Mouse (Mus musculus) frontal cortex, postnatal 14 days (tissue): ENCODE data around the gene Repin1.

Experiments
- DNase-seq, 2 experiments: peaks; one replicate each; pipeline ENCODE4 v3.0.0; 2022; ENCODE audit warnings: low spot score in 2 of 2

Gene Repin1

GRCm38 (mm10) chr6:48623460-48623859, 29.8 kb downstream of the Repin1 start:
- DNase-seq, result no peak

GRCm38 (mm10) chr6:48626464-48626863, 32.8 kb downstream of the Repin1 start, which contains the start of gene AI854703:
TSS of gene AI854703 (plus strand) at chr6:48626764.
- DNase-seq, result no peak

GRCm38 (mm10) chr6:48626984-48627383, 33.3 kb downstream of the Repin1 start:
- peak; percentile 39 to 49 for DNase-seq

- no peak for DNase-seq
Observed at GRCm38 (mm10) chr6:48627511-48627924, 33.8 kb downstream of the Repin1 start.

- no peak for DNase-seq
Observed at GRCm38 (mm10) chr6:48628377-48628776, 34.7 kb downstream of the Repin1 start.

GRCm38 (mm10) chr6:48628808-48629660, 35.4 kb downstream of the Repin1 start:
- DNase-seq, result peak in 1 of 2 experiments; percentile 37

- no peak for DNase-seq
Observed at GRCm38 (mm10) chr6:48629661-48630034, 36.0 kb downstream of the Repin1 start.

- no peak for DNase-seq
Observed at GRCm38 (mm10) chr6:48630831-48631230, 37.1 kb downstream of the Repin1 start.

GRCm38 (mm10) chr6:48635105-48635504, 41.4 kb downstream of the Repin1 start:
- no peak for DNase-seq

GRCm38 (mm10) chr6:48636515-48636914, 42.8 kb downstream of the Repin1 start:
- no peak for DNase-seq

GRCm38 (mm10) chr6:48637811-48638500, 44.3 kb downstream of the Repin1 start:
- DNase-seq, result no peak

- no peak for DNase-seq
Observed at GRCm38 (mm10) chr6:48638553-48638952, 44.9 kb downstream of the Repin1 start.

GRCm38 (mm10) chr6:48641391-48641790, 47.7 kb downstream of the Repin1 start:
- no peak for DNase-seq

- DNase-seq, result no peak
Observed at GRCm38 (mm10) chr6:48642764-48643292, 49.1 kb downstream of the Repin1 start.

- DNase-seq, result peak in 1 of 2 experiments; percentile 58
Observed at GRCm38 (mm10) chr6:48645660-48646308, 52.1 kb downstream of the Repin1 start.

- no peak for DNase-seq
Observed at GRCm38 (mm10) chr6:48646309-48646690, 52.6 kb downstream of the Repin1 start.

- no peak for DNase-seq
Observed at GRCm38 (mm10) chr6:48646995-48647394, 53.3 kb downstream of the Repin1 start, which contains the start of gene Gimap8. TSS of gene Gimap8 (plus strand) at chr6:48647234.

- no peak for DNase-seq
Observed at GRCm38 (mm10) chr6:48647611-48648010, 53.9 kb downstream of the Repin1 start.
